Mouse (Mus musculus): ENCODE measurements at regions not wholly inside any gene's neighbourhood (a gene's known extent, or its start where the extent isn't known, plus 50 kb on each side); places are given as distances from the start of the nearest gene placed in this dataset.

- no peak for ATAC-seq (replicated peaks; ENCODE audit: poor library complexity, severe bottlenecking)
Observed at GRCm38 (mm10) chr16:7527923-7528776, 896.8 kb downstream of the Tmem114 start.

GRCm38 (mm10) chr16:7518711-7519110 is 906.2 kb downstream of the Tmem114 start:
- ATAC-seq (replicated peaks; ENCODE audit: poor library complexity, severe bottlenecking), result no peak

Measured in granulocyte monocyte progenitor cell, adult 5-6 weeks (primary cell).